Mouse (Mus musculus): ENCODE measurements around the gene Zfp39.
A peak's percentile ranks its signal among the peaks of the same experiment; 100 is the strongest.

GRCm38 (mm10) chr11:58953351-58954169 lies 49.5 kb upstream of the Zfp39 start:
- TF ChIP-seq CTCF (IDR thresholded peaks at IDR 0.05; ENCODE audit: insufficient read depth, low read length) (no peak), POLR2A (IDR thresholded peaks at IDR 0.05; ENCODE audit: borderline replicate concordance, extremely low read depth, low read depth, low read length) (0 out of 2 replicates have a peak, but pooled peaks have one; percentile 14)
